Mouse (Mus musculus) thymus, adult 2 months (tissue): Measurements from ENCODE around the gene Fzd1.

Experiments
- CTCF ChIP-seq: fragments of 200-500 bp; IDR thresholded peaks from 2 replicates; pipeline ENCODE4 v1.5.1; 2012; ENCODE audit warnings: mild to moderate bottlenecking, control low read depth, low read length, moderate library complexity, borderline replicate concordance; ENCODE audit not compliant: control insufficient read depth, poor library complexity, insufficient read depth; ENCODE audit errors: extremely low read depth
- POLR2A ChIP-seq: fragments of 200-500 bp; IDR thresholded peaks from 2 replicates; pipeline ENCODE4 v1.6.1; 2012; ENCODE audit warnings: mild to moderate bottlenecking, low read length, control low read depth, moderate library complexity; ENCODE audit not compliant: control insufficient read depth, poor library complexity, insufficient read depth; ENCODE audit errors: extremely low read depth

GRCm38 (mm10) chr5:4735461-4735860 is 22.4 kb downstream of the Fzd1 start:
- TF ChIP-seq CTCF = no peak
- TF ChIP-seq POLR2A = no peak
